Mouse (Mus musculus) megakaryocyte-erythroid progenitor cell, adult 5 weeks (primary cell): ENCODE data around the gene Gm5640. TPM values are rescaled to one million over a fixed set of nuclear protein-coding genes. Genes with fewer than 3 reads are reported as not detected.

Experiments
- polyA plus RNA-seq: library from polyadenylated mRNA; stranded (reverse); fragments of >175 nt; gene quantifications from 2 replicates; pipeline ENCODE4 v1.2.3, GENCODE M21; 2012

Gene Gm5640
- polyA plus RNA-seq: not detected in 2 replicates

DNA sequence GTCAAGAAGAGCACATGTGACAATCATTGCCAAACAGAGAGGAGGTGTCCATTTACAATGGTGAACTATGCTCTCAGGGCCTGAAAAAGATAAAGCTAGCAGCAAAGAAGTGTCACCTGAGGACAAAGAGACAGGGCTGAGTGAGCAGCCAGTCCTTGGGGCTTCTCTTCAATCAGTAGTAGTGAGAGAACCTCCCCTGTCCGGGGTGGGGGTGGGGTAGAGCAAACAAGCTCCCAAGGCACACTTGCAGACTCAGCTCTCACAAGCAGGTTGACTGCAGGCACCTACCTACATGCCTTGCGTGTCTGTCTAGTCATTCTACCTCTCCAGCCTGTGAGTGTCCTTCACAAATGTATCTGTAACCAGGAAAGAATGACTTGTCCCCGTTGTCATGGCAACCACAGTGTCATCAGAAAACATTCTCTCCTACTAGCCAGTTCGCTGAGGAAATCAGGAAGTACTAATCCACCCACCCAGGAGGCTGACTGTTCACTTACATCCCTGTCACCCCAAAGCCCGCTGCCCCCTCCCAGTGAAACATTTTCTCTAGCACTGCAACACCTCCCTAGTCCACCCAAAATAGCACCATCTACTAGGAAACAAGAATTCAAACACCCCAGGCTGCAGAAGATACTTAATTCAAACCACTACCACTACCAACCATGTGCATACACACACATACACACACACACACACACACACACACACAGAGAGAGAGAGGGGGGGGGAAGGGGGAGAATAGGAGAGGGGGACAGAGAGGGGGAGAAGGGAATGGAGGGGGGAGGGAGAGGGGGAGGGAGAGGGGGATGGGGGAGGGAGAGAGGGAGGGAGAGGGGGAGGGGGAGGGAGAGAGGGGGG is at the start of gene Gm5640:
Gene Gm5640 (minus strand): TSS at position 170 of the 858 bp plus-strand sequence.

DNA sequence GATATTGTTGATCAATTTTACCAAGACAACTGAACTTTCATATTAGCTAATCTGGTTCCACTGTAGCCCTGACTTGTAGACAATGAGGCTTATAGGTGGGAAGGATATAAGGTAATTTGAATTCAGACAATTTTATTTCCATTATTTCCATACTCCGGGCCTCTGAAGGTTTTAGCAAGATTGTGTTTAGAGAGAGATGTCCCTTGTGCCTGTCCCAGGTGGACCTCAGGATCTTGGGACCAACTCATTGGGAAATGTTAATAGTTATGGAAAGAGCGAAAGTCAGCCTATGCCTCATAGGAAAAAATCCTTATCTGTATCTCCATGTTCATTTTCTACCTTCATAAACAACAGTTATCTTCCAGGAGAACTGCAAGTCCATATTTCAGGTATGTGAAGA is 53.1 kb downstream of the Gm5640 start, which contains the start of gene Olfr1325:
Gene Olfr1325 (plus strand): TSS at position 301 of the 400 bp plus-strand sequence.

Other genes starting within 250 kb of the Gm5640 start
- gene G6pdx, start 216.4 kb downstream of the Gm5640 start, polyA plus RNA-seq: 19.5 and 27.3 TPM in 2 replicates
- not detected in 2 replicates for gene Gm6880, start 164.2 kb downstream of the Gm5640 start, polyA plus RNA-seq
- gene Olfr1326-ps1, start 70.7 kb downstream of the Gm5640 start, polyA plus RNA-seq: not detected in 2 replicates
- not detected in 2 replicates for gene Olfr1325, start 53.0 kb downstream of the Gm5640 start, polyA plus RNA-seq
- gene Gm6890, start 95.3 kb upstream of the Gm5640 start, polyA plus RNA-seq: not detected in 2 replicates
- not detected in 2 replicates for gene Gm5936, start 191.6 kb upstream of the Gm5640 start, polyA plus RNA-seq